Mouse (Mus musculus): ENCODE measurements around the gene Exo5.

DNA sequence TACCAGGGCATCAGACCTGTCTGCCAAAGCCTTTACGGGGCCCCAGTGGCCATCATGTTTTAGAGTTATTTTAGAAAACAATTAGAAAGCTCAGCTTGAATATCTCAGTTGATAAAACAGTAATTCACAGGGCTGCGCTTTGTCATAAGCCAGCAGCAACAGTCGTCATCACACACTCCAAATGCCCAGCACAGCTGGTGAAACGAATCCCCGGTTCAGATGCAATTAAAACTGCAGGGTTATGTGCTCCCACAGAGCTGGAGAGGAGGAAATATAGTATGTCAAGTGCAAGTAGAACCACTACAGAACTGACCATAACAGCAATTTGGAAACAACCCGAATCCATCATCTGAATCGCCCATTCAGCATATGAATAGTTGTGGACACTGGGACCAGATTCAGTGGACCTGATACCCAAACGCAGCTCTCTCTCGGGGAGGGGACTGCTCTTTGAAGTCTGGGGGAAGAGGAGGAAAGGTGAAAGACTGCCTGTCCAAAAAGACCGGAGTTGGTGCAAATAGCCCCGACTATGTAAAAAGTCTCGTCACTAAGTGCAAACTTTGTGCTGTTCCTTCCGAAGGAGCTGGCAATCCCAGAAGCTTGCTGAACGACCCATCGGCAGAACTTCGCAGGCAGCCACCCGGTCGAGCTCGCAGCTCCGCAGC is 26.1 kb upstream of the Exo5 start:
- no peak for TF ChIP-seq POLR2A (IDR thresholded peaks at IDR 0.05; ENCODE audit: borderline replicate concordance, extremely low read depth, low read depth, low read length)
- TF ChIP-seq CTCF (IDR thresholded peaks at IDR 0.05; ENCODE audit: insufficient read depth, low read length), result no peak

Measured in lung, adult 2 months (tissue).